Mouse (Mus musculus) right cerebral cortex, adult 18-20 months (tissue): ENCODE measurements around the gene Setd7.

Experiments used
- DNase-seq: peaks from one replicate; pipeline ENCODE4 v3.0.0; 2022; ENCODE audit warnings: mixed read lengths

Gene Setd7

DNA sequence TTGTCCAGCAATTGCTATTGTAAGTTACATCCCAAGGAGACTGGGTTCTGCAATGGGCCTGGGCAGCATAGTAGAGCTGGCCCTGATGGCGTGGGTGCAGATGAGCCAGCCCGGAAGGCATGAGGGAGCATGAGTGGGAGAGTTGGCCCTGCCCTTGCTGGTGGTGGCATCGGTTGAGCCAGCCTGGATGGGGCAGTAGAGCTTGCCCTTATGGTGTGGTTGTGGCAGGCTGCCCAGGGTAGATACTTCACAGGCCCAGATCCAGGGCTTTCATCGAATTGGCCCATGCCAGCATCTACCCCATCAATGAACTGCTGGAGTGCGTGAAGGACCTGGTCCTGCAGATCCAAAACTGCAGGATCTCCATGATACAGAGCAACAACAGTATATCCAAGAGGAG lies 48.7 kb downstream of the Setd7 start:
- no peak for DNase-seq

DNA sequence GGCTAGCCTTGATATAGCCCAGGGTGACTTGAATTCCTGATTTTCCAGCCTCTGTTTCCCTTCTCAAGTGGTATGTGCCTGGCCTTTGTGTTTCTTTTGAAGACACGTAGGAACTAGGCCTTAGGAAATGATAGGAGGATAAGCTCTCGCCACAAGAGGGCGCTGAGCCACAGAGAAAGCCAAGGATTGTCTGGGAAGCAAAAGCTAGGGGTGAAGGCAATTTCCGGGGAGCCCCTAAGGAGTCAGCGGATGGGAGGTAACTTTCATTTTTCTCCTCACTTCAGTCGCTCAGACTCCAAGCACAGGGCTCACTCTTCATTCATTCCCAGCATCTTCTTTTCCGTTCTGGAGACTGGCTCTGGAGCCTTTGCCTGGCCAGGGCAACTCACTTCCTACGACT lies 49.8 kb downstream of the Setd7 start:
- DNase-seq: peak; percentile 86

DNA sequence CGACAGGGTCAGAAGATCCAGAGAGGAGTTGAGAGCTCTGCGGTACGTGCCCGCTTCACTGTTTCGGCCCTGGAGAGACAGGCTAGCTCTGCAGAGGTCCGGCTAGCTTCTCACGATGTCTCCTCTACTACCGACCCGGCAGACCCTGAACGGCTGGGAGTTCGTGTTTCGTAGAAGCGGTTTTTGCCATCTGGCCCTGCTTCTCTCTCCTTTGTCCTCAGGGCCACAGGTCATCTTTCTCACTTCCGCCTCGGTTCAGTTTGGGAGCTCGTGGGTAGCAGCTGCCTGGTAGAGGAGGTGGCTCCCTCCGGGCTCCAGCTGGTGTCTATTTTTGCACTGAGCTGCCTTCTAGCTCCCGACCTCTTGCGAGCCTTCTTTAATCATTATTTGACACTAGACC lies 55.2 kb downstream of the Setd7 start:
- DNase-seq: no peak

DNA sequence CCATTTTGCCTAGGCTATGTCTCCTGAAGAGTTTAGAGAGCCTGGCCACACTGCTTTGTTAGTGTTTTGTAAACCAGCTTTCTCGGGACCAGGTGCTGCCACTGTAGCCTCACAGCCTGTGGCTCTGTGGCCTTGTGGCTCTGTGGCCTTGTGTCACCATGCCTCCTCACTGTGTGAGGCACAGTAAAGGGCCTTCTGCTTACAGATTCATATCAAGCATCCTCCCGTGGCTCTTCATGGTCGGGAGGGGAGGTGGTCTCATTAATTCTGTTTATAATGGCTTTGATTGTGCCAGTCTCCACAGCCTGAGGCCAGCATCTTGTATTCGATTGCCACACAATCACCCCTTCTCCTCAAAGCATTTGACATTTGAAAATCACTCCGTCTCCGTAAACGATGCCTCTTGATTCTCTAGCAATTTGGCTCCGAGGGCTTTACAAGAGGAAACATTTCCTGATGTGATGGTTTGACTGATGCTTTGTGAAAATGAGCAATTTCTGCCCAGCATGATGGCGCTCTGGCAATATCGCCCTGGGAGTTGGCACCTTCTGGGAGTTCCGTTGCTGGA lies 56.2 kb downstream of the Setd7 start:
- DNase-seq: no peak

DNA sequence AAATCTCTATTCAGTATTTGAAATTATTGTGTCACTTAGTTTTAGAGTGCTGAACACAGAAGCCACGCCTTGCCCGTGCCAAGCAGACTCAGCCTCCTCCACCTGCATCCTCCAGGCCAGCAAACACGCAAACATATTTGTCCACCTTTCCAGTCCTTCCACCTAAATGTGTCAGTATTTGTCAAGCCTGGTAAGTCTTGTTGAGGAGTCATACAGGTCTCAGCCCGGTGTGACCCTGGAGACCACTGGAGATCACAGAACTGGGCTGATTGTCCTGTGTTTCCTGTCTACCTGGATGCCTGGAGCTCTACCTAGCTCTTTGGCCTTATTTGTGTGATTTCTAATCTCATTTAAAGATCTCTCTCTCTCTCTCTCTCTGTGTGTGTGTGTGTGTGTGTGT lies 60.8 kb downstream of the Setd7 start:
- no peak for DNase-seq

DNA sequence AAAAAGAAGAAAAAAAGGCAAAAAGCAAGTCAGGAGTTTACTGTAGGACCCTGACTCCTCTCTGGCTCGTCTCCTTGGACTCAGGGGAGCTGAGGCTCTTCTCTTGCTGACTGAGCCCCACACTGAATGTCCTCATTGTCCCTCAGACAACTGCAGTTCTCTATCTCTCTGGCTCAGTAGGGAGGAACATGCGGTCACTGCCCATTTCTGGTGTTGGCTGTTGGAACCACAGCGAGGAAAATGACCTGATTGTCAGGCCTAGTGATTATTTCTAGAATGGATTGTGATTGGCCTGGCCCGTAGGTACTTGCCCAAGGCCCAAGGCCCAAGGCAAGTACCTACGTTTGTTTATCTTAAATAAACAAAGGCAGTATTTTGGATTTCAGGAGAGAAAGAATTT lies 62.0 kb downstream of the Setd7 start:
- DNase-seq: no peak

DNA sequence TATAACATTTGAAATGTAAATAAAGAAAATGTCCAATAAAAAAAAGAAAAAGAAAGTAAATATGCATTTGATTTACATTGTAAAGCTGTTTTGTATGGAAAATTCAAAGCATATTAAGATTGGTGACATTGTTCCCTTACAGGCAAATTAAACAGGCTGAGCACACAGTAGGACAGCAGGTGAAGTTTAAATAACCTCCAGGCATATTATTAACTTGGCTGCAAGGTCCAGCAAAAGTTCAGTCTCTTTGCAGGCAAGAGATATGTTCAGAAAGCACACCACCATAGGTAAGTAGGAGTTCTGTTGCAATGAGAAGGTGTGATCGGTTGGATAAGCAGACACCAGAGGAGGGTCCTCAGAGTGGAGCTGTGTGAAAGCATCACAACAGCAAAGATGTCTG lies 62.7 kb downstream of the Setd7 start:
- no peak for DNase-seq

DNA sequence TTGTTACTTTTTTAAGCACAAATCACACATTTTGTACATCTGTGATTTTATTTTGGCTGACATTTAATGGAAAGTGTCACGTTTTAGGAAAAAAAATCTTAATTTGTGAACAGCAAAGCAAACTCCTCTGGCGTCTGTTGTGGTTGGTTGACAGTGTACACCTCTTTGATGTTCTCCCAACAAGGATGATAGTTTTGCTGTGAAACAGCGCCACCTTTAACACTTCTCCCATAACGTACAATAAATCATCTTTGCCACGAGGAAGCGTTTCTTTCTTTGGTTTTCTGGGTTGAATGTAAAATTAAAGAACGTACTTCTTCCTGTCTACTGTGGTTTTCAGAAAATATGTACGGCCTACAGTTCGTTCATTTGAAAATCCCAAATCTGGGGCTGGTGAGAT lies 65.0 kb downstream of the Setd7 start:
- DNase-seq: no peak

DNA sequence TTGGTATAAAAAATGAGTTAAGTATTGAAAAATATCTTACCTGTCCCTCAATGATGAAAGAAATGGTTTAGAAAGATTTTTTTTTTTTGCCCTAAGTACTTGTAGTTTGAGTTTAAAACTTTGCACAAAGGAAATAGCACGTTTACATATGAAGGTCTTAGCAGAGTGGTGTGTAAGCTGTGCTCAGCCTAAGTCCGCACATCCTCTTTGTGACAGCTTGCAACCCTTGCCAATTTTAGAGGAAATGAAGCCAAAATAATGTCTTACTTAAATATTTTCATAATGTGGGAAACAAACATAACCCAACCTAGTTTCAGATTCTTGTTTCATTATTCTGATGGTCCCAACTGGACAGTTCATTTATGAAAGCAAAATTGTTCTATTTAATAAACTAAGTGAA lies 66.2 kb downstream of the Setd7 start:
- DNase-seq: no peak

DNA sequence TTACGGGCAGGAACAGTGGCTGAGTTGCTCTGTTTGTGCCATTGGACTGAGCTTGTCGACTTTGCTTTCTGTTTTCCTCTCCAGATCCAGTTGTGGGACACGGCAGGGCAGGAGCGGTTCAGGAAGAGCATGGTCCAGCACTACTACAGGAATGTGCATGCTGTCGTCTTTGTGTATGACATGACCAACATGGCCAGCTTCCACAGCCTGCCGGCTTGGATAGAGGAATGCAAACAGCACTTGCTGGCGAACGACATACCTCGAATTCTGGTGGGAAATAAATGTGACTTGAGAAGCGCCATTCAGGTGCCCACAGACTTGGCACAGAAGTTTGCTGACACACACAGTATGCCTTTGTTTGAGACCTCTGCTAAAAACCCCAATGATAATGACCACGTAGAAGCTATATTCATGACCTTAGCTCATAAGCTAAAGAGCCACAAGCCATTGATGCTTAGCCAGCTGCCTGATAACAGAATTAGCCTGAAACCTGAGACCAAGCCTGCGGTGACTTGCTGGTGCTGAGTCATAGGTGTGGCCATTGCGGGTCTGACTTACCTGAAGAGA lies 67.3 kb downstream of the Setd7 start:
- DNase-seq: no peak

DNA sequence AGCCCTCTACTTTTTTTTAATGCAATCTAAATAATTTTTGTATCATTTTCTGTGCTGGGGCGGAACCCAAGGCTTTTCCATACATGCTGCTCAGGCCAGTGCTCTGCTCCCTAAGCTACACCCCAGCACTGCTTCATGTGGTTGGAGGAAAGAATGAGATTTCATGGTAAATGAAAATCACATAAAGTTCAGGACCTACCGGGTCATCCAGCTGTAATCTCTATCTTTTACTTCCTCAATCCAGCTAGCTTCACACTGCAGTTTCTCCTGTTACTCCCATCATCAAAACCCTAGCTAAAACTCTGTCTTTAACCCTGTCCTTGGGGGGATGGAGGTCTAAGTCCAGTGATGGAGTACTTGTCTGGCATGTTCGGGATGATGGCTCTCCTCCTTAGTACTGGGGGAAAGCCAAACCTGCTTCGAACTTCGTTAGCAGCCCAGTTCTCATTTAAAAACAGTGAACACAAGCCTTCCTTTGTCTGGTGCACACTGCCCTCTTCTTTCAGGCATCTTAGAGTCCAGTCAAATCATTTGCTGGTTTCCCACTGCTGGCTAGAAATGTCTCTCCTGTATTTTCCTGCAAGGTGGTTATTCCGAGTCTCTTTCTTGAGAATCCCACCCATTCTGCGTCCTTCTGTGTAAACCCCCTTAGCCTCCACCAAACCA lies 70.5 kb downstream of the Setd7 start:
- DNase-seq: no peak

DNA sequence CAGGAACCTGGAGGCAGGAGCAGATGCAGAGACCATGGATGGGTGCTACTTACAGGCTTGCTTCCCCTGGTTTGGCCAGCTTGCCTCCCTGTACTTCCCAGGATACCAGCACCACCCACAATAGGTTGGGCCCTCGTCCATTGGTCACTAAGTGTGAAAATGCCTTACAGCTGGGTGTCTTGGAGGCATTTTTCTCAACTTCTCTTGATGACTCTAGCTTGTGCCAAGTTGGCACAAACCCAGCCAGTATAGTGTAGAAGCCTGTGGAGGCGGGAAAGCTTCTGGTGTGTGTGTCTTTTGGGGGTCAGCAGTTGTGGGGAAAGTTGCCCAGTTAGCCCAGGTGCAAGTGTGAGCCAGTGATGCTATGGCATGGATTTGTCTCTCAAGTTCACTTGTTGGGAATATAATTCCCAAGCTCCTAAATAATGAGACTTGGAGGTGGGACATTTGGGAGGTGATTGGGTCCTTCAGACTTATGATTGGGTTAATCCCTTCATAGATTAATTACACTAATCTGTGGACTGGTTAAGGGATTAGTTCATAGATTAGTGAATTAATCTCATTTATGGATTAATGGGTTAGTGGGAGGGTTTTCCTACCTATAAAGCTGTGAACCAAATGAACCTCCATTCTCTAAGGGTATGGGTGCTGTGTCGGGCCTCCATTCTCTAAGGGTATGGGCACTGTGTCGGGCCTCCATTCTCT lies 74.0 kb downstream of the Setd7 start:
- DNase-seq: no peak

DNA sequence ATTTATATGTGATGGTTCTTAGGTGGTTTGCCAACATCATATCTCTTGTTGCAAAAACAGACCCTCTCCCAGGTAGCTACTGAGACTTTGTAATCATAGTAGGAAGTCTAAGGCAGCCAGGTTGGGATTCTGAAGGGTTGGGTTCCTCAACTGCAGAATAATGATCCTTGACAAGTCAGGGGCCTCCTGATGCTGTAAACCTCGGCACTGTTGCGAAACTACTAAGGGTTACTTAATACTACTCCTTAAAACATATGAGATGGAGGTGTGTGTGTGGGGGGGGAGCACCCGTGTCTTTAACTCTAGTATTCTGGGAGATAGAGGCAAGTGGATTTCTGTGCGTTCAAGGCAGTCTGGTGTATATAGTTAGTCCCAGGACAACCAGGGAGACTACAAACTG lies 75.3 kb downstream of the Setd7 start:
- no peak for DNase-seq

DNA sequence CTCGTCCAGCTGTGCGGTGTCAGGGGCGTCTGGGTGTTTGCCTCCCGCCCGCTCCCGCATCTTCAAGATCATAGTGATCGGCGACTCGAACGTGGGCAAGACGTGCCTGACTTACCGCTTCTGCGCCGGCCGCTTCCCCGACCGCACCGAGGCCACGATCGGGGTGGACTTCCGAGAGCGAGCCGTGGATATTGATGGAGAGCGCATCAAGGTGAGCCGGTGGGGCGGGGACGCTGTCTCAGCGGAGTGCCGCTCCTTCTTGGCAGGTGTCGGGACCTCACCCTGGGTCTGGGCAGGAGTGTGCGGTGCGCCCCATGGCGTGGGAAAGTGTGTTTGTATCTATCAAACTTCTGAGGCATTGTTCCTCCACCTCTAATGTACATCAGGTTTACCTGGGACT lies 76.3 kb downstream of the Setd7 start:
- no peak for DNase-seq

DNA sequence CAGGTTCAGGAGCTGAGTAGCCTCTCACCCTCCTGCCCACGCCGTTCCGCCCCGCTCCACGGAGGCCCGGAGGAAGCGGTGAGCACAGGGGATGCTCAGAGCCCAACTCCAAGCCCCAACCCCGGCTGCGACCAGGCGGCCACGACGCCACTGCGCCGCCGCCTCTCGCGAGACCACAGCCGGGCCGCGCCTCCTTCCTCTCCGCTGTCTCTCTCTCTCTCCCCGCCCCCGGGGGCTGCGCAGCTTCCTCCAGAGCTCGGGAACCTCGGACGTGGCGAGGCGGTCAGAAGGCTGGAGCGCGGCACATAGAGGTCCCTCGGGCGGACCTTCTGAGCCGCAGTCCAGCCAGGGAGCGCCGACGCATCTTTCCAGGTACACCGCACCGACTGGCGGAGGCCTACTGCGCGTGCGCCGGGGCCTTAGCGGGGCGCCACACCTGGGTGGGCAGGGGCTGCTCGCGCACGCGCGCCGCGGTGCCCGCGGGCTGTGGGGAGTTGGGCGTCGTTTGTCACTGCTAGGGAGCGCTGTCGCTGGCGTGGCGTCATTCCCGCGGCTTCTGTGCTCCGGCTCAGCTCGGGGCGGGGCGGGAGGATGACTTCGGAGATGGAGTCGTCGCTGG lies 76.8 kb downstream of the Setd7 start, which contains the start of gene Rab33b:
Gene Rab33b (plus strand): TSS at position 180 of the 619 bp plus-strand sequence.
- peak; percentile 97 for DNase-seq

DNA sequence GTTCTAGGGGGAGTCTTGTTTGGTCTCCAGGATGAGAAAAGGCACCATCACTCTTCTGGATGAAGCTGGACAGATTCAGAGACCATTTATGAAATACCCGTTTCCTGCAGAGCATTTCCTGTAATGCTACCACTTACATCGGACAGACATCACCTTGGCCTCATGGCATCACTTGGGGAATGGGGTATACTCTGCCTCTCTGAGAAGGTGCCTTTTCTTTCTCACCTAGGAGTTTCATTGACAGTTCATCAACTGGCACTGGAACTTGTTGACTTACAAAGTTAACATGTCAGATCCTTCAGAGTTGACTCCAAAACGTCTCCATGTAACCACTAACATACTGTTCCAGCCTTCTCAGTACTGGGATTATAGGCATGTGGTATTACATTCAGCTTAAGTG lies 77.9 kb downstream of the Setd7 start:
- no peak for DNase-seq

DNA sequence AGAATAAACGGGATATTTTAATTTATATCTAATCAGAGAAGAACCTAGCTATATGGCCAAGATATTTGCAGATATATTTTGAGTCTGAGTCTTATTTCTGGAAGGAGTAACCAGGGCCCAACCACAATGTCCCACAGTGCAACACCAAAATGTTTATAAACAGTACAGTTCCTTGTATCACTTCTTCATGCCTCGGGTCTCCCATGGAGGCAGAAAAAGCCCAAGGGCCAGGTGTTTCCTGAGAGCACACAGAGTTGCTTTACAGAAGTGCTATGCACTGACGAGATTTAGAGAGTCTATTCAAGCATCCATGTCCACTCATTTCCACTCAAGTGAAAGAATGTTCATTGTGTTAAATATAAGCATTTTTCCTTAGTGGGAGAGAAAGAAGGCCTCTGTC lies 78.8 kb downstream of the Setd7 start:
- no peak for DNase-seq

DNA sequence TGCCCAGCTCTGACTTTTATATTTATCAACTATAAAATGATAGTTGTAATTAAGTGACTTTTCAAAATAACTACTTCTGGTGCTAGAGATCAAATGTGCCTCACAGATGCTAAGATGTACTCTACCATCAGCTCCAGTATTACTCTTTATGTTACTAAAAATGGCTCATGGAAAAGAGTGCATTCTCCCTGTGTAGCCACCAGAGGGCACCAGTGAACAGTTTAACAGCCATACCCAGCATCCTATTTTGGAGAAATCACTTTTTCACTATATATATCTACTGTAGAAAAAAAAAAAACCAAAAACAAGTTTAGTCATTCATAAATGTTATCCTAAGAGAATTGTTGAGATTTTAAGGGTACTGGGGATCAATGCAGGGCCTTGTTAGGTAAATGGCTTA lies 79.6 kb downstream of the Setd7 start:
- DNase-seq: peak; percentile 53

DNA sequence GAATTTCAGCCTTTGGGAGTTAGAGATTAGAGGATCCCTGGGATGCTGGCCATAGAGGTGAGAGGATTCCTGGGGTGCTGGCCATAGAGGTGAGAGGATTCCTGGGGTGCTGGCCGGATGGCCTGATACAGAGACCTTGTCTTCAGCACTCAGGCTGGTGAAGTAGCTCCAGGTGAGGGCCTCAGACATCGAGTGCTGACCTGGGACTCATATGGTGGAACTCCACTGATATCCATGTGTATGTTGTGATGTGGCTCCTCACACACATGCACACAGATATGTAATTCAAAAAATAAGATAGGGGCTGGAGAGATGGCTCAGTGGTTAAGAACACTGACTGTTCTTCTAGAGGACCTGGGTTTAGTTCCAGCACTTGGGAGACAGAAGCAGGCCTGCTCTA lies 80.8 kb downstream of the Setd7 start:
- DNase-seq: no peak

DNA sequence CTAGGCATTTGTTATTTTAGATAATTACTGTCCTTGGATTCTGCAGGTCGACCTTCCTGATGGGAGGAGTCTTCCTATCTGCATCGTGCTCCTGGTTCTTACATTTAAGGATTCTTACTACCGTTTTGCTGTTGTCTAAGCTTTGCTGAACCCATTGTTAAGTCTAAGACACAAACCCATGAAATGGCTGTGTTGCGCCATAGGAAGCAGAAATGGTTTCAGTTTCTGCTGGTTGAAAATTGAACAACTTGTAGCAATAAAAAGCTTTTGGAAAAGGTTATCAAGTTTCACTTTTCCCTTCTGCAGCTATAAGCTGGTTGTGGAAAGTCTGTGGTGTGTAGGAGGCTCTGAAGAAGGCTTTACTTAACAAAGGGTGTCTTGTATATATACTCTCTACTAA lies 85.0 kb downstream of the Setd7 start:
- DNase-seq: no peak

DNA sequence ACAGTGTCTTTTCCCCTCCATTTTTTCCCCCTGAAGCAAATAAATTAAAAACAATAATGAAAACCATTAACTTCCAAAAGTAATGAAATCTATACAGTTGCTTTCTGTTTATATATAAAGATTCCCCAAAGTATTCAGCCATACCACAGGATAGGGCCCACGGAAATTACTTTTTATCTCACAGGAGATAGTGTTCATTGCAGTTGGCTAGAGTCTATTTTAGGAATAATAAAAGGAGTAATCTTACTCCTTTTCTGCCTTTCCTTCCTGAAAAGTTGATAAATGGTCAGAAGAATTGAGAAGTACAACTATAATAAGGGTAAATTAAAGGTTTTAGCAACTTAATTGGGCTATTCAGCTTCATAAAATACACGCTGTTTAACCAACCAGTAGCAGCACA lies 92.1 kb downstream of the Setd7 start:
- no peak for DNase-seq
